Mouse (Mus musculus): Measurements from ENCODE around the gene Gjb3. TPM values are rescaled to one million over a fixed set of nuclear protein-coding genes. Genes with fewer than 3 reads are reported as not detected.

Gene Gjb3
- 1.2 TPM in 1 of 2 replicates, not detected in the other for total RNA-seq (2014; rRNA removed)
- 0.20 and 0.30 TPM in 2 replicates for polyA plus RNA-seq (2015; fragmentation: Nextera tagmentation; extraction: Ambion mirVana)

DNA sequence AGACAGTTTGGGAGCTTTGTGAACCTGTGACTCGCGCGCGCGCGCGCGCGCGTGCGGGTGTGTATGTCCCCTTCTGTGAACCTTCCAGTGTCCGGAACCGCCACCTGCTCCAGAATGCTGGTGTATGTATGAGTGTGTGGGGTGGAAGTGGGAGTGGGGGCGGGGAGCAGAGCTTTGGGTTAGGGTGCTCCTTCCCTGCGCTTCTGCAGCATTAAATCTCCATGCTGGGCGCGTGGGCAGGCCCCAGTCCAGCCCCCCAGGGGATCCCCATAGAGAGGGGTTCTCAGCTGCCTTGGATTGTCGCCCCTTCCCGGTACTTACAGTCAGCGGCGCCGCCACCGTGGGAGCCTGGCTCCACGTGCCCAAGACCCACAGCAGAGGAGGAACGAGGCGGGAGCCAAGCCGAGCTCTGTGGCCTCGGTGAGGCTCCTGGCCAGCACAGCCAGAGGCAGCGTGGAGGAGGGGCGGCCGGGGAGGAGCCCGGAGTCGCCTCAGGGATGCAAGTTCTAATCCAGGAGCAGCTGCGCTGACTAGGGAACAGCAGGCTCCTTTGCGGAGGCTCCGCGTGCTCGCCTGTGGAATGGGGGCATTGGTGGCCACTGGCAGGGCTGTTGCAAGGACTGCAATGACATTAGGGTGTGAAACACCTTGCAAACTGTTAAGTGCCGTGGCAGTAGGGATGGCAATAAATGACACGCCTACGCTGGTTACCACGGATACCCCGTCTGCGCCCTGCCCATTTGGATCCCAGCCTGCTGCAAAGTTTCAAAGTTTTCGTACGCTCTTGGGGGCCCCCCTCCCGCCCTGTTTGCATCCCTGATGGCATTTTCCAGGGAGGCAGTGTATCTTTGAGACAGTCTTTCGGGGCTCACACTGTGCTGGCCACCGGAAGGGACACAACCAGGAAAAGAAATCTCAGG is at the start of gene Gjb3:
Gene Gjb3, minus strand, starts transcription at position 664 of the 920 bp plus-strand sequence.
- no peak for TF ChIP-seq CTCF (IDR thresholded peaks at IDR 0.05; ENCODE audit: low read depth)
- WGBS: 4% methylated on average over 48 of the region's 49 CpGs
- H3K9ac ChIP-seq: no peak within 1 kb of the TSS
- no peak within 1 kb of the TSS for H3K27ac ChIP-seq (ENCODE audit: low read depth, low read length)
- ATAC-seq (peak; percentile 29; the same call in 1 of the 2 replicates), DNase-seq (no peak)
- no peaks in the 10 kb centered on the region for H3K36me3 ChIP-seq (ENCODE audit: insufficient read depth)
- H3K27me3 ChIP-seq (ENCODE audit: insufficient read depth, low read length): peaks cover 30% of the 10 kb centered on the region
- H3K4me2 ChIP-seq (ENCODE audit: low read depth): peak within 1 kb of the TSS; percentile 55
- H3K4me3 ChIP-seq (ENCODE audit: low read depth, low read length): peak within 1 kb of the TSS; percentile 33
- H3K9me3 ChIP-seq (ENCODE audit: low read length): no peaks in the 10 kb centered on the region
- peaks cover 11% of the 10 kb centered on the region for H3K4me1 ChIP-seq (ENCODE audit: insufficient read depth)

DNA sequence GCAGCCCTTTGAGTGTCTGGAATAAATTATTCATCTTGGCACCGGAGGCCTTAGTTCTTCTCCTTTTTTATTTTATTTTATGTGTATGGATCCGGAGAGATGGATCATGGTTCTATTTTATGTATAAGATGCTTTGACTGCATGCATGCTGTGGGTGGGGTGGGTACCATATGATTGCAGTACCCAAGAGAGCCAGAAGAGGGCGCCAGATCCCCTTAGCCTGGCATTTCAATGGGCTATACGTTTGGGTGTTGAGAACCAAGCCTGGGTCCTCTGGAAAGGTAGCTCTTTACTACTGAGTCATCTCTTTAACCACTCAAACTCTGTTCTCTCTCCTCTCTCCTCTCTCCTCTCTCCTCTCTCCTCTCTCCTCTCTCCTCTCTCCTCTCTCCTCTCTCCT is 46.7 kb upstream of the Gjb3 start:
- WGBS: 36% methylated on average over 4 of the region's 4 CpGs
- no peak for DNase-seq
- H3K4me2 ChIP-seq (ENCODE audit: low read depth): no peak overlapping the region
- H3K27me3 ChIP-seq (ENCODE audit: insufficient read depth, low read length): no peaks in the 10 kb centered on the region
- no peak overlapping the region for H3K4me3 ChIP-seq (ENCODE audit: low read depth, low read length)
- ATAC-seq: no peak
- no peak overlapping the region for H3K9ac ChIP-seq
- H3K27ac ChIP-seq (ENCODE audit: low read depth, low read length): no peak overlapping the region
- no peaks in the 10 kb centered on the region for H3K9me3 ChIP-seq (ENCODE audit: low read length)
- H3K36me3 ChIP-seq (ENCODE audit: insufficient read depth): no peaks in the 10 kb centered on the region
- TF ChIP-seq CTCF (IDR thresholded peaks at IDR 0.05; ENCODE audit: low read depth): peak; percentile 54
- no peaks in the 10 kb centered on the region for H3K4me1 ChIP-seq (ENCODE audit: insufficient read depth)

- Histone ChIP-seq H3K4me2 (ENCODE audit: low read depth) (no peak overlapping the region; the same call in 1 of the 2 replicates), H3K9me3 (ENCODE audit: low read length) (no peaks in the 10 kb centered on the region), H3K4me1 (ENCODE audit: insufficient read depth) (no peaks in the 10 kb centered on the region), H3K27me3 (ENCODE audit: insufficient read depth, low read length) (no peaks in the 10 kb centered on the region), H3K4me3 (ENCODE audit: low read depth, low read length) (no peak overlapping the region), H3K36me3 (ENCODE audit: insufficient read depth) (no peaks in the 10 kb centered on the region), H3K9ac (no peak overlapping the region), H3K27ac (ENCODE audit: low read depth, low read length) (no peak overlapping the region)
- WGBS: 57% methylated on average over 17 of the region's 17 CpGs
- no peak for TF ChIP-seq CTCF (IDR thresholded peaks at IDR 0.05; ENCODE audit: low read depth)
- DNase-seq: peak; percentile 40
- ATAC-seq: peak; percentile 79
These were observed 45.0 kb upstream of the Gjb3 start for GRCm38 (mm10) chr4:127375541-127376177.

DNA sequence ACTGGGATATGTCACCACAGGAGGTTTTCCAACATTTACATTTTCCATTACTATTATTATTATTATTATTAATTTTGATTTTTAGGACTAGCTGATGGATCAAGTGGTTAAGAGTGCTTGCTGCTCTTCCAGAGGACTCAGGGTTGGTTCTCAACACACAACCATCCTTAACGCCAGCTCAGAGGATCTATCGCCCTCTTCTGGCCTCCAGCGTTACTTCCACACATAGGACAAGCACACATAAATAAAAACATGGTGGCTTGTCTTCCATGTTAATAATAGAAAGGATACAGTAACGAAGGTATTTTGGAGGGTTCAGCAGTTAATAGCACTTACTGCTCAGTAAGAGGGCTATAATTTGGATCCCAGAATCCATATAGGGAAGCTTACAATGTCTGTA is 44.0 kb upstream of the Gjb3 start:
- 86% methylated on average over 4 of the region's 4 CpGs for WGBS
- TF ChIP-seq CTCF (IDR thresholded peaks at IDR 0.05; ENCODE audit: low read depth): no peak
- no peaks in the 10 kb centered on the region for H3K27me3 ChIP-seq (ENCODE audit: insufficient read depth, low read length)
- no peak overlapping the region for H3K4me2 ChIP-seq (ENCODE audit: low read depth)
- no peak overlapping the region for H3K4me3 ChIP-seq (ENCODE audit: low read depth, low read length)
- ATAC-seq (no peak), DNase-seq (no peak)
- H3K9ac ChIP-seq: no peak overlapping the region
- no peaks in the 10 kb centered on the region for H3K9me3 ChIP-seq (ENCODE audit: low read length)
- no peak overlapping the region for H3K27ac ChIP-seq (ENCODE audit: low read depth, low read length)
- H3K36me3 ChIP-seq (ENCODE audit: insufficient read depth): no peaks in the 10 kb centered on the region
- no peaks in the 10 kb centered on the region for H3K4me1 ChIP-seq (ENCODE audit: insufficient read depth)

DNA sequence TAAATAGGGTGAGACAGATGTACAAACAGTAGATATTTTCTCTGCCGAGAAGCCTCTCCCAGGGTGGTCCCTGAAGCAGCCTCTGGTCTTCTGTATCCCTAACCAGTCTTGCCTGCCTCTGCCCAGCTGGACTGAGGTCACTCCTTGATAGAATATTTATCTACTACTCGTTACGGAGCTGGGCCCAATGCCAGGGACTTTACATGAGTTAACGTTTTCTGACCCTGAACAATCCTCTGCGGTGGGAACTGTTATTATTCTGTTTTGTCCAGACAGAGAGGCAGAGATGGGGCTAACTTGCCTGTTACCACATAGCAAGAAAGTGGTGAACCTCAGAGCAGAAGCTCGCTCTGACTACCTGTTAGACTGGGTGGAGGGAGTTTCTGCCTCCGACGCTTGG is 42.8 kb upstream of the Gjb3 start:
- no peaks in the 10 kb centered on the region for H3K9me3 ChIP-seq (ENCODE audit: low read length)
- no peak for DNase-seq
- no peak overlapping the region for H3K27ac ChIP-seq (ENCODE audit: low read depth, low read length)
- H3K9ac ChIP-seq: no peak overlapping the region
- no peak for TF ChIP-seq CTCF (IDR thresholded peaks at IDR 0.05; ENCODE audit: low read depth)
- H3K4me3 ChIP-seq (ENCODE audit: low read depth, low read length): no peak overlapping the region
- H3K4me1 ChIP-seq (ENCODE audit: insufficient read depth): no peaks in the 10 kb centered on the region
- WGBS: 53% methylated on average over 8 of the region's 8 CpGs
- H3K36me3 ChIP-seq (ENCODE audit: insufficient read depth): no peaks in the 10 kb centered on the region
- no peaks in the 10 kb centered on the region for H3K27me3 ChIP-seq (ENCODE audit: insufficient read depth, low read length)
- ATAC-seq: no peak
- no peak overlapping the region for H3K4me2 ChIP-seq (ENCODE audit: low read depth)

- no peaks in the 10 kb centered on the region for H3K36me3 ChIP-seq (ENCODE audit: insufficient read depth)
- WGBS: 62% methylated on average over 5 of the region's 5 CpGs
- ATAC-seq: no peak
- no peak overlapping the region for H3K27ac ChIP-seq (ENCODE audit: low read depth, low read length)
- TF ChIP-seq CTCF (IDR thresholded peaks at IDR 0.05; ENCODE audit: low read depth): no peak
- no peak overlapping the region for H3K9ac ChIP-seq
- DNase-seq: no peak
- H3K27me3 ChIP-seq (ENCODE audit: insufficient read depth, low read length): no peaks in the 10 kb centered on the region
- H3K9me3 ChIP-seq (ENCODE audit: low read length): no peaks in the 10 kb centered on the region
- H3K4me2 ChIP-seq (ENCODE audit: low read depth): no peak overlapping the region
- H3K4me3 ChIP-seq (ENCODE audit: low read depth, low read length): no peak overlapping the region
- H3K4me1 ChIP-seq (ENCODE audit: insufficient read depth): no peaks in the 10 kb centered on the region
These were observed 40.9 kb upstream of the Gjb3 start for GRCm38 (mm10) chr4:127371546-127371945.

GRCm38 (mm10) chr4:127370447-127370846 is 39.8 kb upstream of the Gjb3 start:
- TF ChIP-seq CTCF (IDR thresholded peaks at IDR 0.05; ENCODE audit: low read depth): peak; percentile 61
- Histone ChIP-seq H3K27ac (ENCODE audit: low read depth, low read length) (no peak overlapping the region), H3K27me3 (ENCODE audit: insufficient read depth, low read length) (no peaks in the 10 kb centered on the region), H3K4me1 (ENCODE audit: insufficient read depth) (no peaks in the 10 kb centered on the region), H3K9me3 (ENCODE audit: low read length) (no peaks in the 10 kb centered on the region), H3K4me2 (ENCODE audit: low read depth) (no peak overlapping the region), H3K36me3 (ENCODE audit: insufficient read depth) (no peaks in the 10 kb centered on the region), H3K4me3 (ENCODE audit: low read depth, low read length) (no peak overlapping the region), H3K9ac (no peak overlapping the region)
- DNase-seq (peak; percentile 39), ATAC-seq (no peak)
- 47% methylated on average over 2 of the region's 2 CpGs for WGBS

Data from forebrain, postnatal 0 days (tissue).